Mouse (Mus musculus): Measurements from ENCODE around the gene Olfr1377.
"Not testable (repeated sequence)": the region's sequence is repeated elsewhere in the genome, so short reads cannot be mapped to it uniquely, and the experiment has no call there.

The Olfr1377 gene

GRCm38 (mm10) chr11:50981667-50982066, at the start of gene Olfr1377:
Gene Olfr1377, plus strand, starts transcription at chr11:50981967.
- no peak for DNase-seq

GRCm38 (mm10) chr11:50932040-50932439, 49.7 kb upstream of the Olfr1377 start:
- no peak for DNase-seq

GRCm38 (mm10) chr11:50938435-50938834, 43.3 kb upstream of the Olfr1377 start:
- no peak for DNase-seq

GRCm38 (mm10) chr11:50939621-50940366, 42.0 kb upstream of the Olfr1377 start:
- DNase-seq: peak in 1 of 2 experiments; percentile 39

GRCm38 (mm10) chr11:50942386-50942785, 39.4 kb upstream of the Olfr1377 start:
- no peak for DNase-seq

GRCm38 (mm10) chr11:50943506-50943905, 38.3 kb upstream of the Olfr1377 start, which contains the start of gene 4933414I15Rik:
Gene 4933414I15Rik, minus strand, starts transcription at chr11:50943765.
- DNase-seq: no peak

GRCm38 (mm10) chr11:50952290-50952689, 29.5 kb upstream of the Olfr1377 start:
- DNase-seq: no peak

- no peak for DNase-seq
These were observed 28.1 kb upstream of the Olfr1377 start, which contains the start of gene Prop1 for GRCm38 (mm10) chr11:50953665-50954064. Gene Prop1, minus strand, starts transcription at chr11:50953765.

GRCm38 (mm10) chr11:50964886-50965285, 16.9 kb upstream of the Olfr1377 start:
- no peak for DNase-seq

GRCm38 (mm10) chr11:50966230-50966629, 15.5 kb upstream of the Olfr1377 start, which contains the start of gene Olfr1378:
Gene Olfr1378, plus strand, starts transcription at chr11:50966530.
- DNase-seq: no peak

GRCm38 (mm10) chr11:50977216-50977615, 4.6 kb upstream of the Olfr1377 start:
- no peak for DNase-seq

- no peak for DNase-seq
These were observed 21.5 kb downstream of the Olfr1377 start, which contains the start of gene Olfr51 for GRCm38 (mm10) chr11:51003296-51003695. Gene Olfr51, plus strand, starts transcription at chr11:51003596.

- DNase-seq: peak; percentile 34 to 41
These were observed 30.1 kb downstream of the Olfr1377 start for GRCm38 (mm10) chr11:51011821-51012220.

- DNase-seq: no peak
These were observed 32.2 kb downstream of the Olfr1377 start, which contains the start of gene Olfr54 for GRCm38 (mm10) chr11:51013936-51014335. Gene Olfr54, plus strand, starts transcription at chr11:51014236.

- DNase-seq: no peak
These were observed 34.6 kb downstream of the Olfr1377 start for GRCm38 (mm10) chr11:51016341-51016740.

- not testable (repeated sequence) for DNase-seq
These were observed 45.0 kb downstream of the Olfr1377 start for GRCm38 (mm10) chr11:51026811-51027210.

- not testable (repeated sequence) for DNase-seq
These were observed 47.6 kb downstream of the Olfr1377 start for GRCm38 (mm10) chr11:51029381-51029780.

- no peak for DNase-seq
These were observed 48.5 kb downstream of the Olfr1377 start for GRCm38 (mm10) chr11:51030225-51030624.

- peak in 1 of 2 experiments; percentile 20 for DNase-seq
These were observed 51.1 kb downstream of the Olfr1377 start for GRCm38 (mm10) chr11:51032851-51033250.

GRCm38 (mm10) chr11:51034141-51034540, 52.4 kb downstream of the Olfr1377 start:
- not testable (repeated sequence) for DNase-seq

- DNase-seq: no peak
These were observed 54.2 kb downstream of the Olfr1377 start for GRCm38 (mm10) chr11:51035951-51036350.
